ENCODE assay signal across 9 mouse cellular contexts in the genomic region with DNA sequence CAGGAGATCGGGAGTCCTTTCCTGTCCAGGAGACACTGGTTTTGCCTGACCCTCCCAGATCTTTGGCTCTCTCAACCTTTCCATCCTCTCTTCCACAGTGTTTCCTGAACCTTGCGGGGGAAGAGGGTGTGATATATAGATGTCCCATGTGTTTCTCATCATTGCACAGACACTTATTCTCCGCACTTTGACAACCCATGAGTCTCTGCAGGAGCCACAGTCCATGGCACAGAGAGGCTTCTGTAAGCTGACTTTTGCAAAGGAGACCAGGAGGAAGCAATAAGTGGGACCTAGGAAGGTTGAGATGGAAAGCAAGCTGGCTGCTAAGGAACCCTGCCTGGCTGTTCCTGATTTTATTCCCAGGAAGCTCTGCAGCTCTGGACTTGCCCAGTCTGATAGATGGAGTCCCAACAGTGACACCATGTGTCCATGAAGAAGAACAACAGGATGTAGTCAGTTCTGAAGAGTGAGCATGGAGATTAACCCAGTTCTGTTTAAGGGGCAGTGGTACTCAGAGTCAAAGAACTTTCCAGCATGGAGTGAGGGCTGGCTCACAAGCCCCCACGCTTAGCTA.
DNase-seq lines count a peak whose midpoint lies in the region; ATAC-seq and TF ChIP-seq lines count a peak whose summit lies in the region.
"Had no signal": no experiment of that assay in that cellular context is flagged by ENCODE, and none has a peak within 500 bp of the region (broad histone marks: within the 10 kb centered on the region; RNA-seq: fewer than 3 reads in every experiment).

No protein-coding gene starts in this region.

- no peak overlapping the region for H3K9ac ChIP-seq in liver, adult 2 months (ENCODE audit: low read depth, low read length)
- no peak overlapping the region for H3K9ac ChIP-seq in liver, embryonic 11.5 days (ENCODE audit: low read depth, low read length)
- no peak overlapping the region for H3K9ac ChIP-seq in forebrain, postnatal 0 days
- H3K9ac ChIP-seq: liver, embryonic 13.5 days had no signal

- H3K4me3 ChIP-seq in liver, adult 2 months (ENCODE audit: insufficient read depth, low read depth, low read length), result no peak overlapping the region
- H3K4me3 ChIP-seq in liver, embryonic 11.5 days (ENCODE audit: low read depth, low read length), result no peak overlapping the region
- no peak overlapping the region for H3K4me3 ChIP-seq in forebrain, postnatal 0 days (ENCODE audit: low read depth, low read length)
- H3K4me3 ChIP-seq: liver, embryonic 13.5 days had no signal

- no peak for TF ChIP-seq CTCF in liver, adult 2 months (IDR thresholded peaks at IDR 0.05; ENCODE audit: low read depth, low read length)
- peak; percentile 70; the same call in 1 of the 2 replicates for TF ChIP-seq CTCF in brain, embryonic 14.5 days (IDR thresholded peaks at IDR 0.05; ENCODE audit: borderline replicate concordance, extremely low read depth, insufficient read depth, insufficient read length)
- TF ChIP-seq CTCF in forebrain, postnatal 0 days (IDR thresholded peaks at IDR 0.05; ENCODE audit: low read depth), result peak; percentile 78

- no peaks in the 10 kb centered on the region for H3K36me3 ChIP-seq in liver, adult 2 months (ENCODE audit: control insufficient read depth, insufficient read depth, low read length)
- H3K36me3 ChIP-seq in liver, embryonic 11.5 days (ENCODE audit: control insufficient read depth, insufficient read depth, low read length), result no peaks in the 10 kb centered on the region
- no peaks in the 10 kb centered on the region for H3K36me3 ChIP-seq in forebrain, postnatal 0 days (ENCODE audit: insufficient read depth)
- H3K36me3 ChIP-seq: liver, embryonic 13.5 days had no signal

- no peaks in the 10 kb centered on the region for H3K79me2 ChIP-seq in liver, adult 2 months (ENCODE audit: control insufficient read depth, insufficient read depth, low read length)

- TF ChIP-seq POLR2A in liver, adult 2 months (IDR thresholded peaks at IDR 0.05; ENCODE audit: extremely low read depth, insufficient read depth, low read length), result no peak
- no peak for TF ChIP-seq POLR2A in brain, embryonic 14.5 days (IDR thresholded peaks at IDR 0.05; ENCODE audit: borderline replicate concordance, extremely low read depth, insufficient read depth, insufficient read length, poor library complexity, severe bottlenecking)

- peak; percentile 89 for ATAC-seq in frontal cortex, adult (ENCODE audit: low TSS enrichment)
- no peak for ATAC-seq in liver, embryonic 11.5 days (replicated peaks; ENCODE audit: low FRiP score)
- ATAC-seq in forebrain, postnatal 0 days, result peak; percentile 59; the same call in 1 of the 2 replicates
- ATAC-seq in megakaryocyte, adult 5-6 weeks (ENCODE audit: poor library complexity, severe bottlenecking), result no peak
- ATAC-seq in erythroblast, adult 5-6 weeks (replicated peaks; ENCODE audit: low FRiP score, poor library complexity, severe bottlenecking), result no peak

- no peak overlapping the region for H3K27ac ChIP-seq in liver, adult 2 months (replicated peaks; ENCODE audit: insufficient read depth, low read depth, low read length)
- H3K27ac ChIP-seq in liver, embryonic 11.5 days (ENCODE audit: low read depth, low read length), result no peak overlapping the region
- no peak overlapping the region for H3K27ac ChIP-seq in forebrain, postnatal 0 days (ENCODE audit: low read depth, low read length)
- H3K27ac ChIP-seq: liver, embryonic 13.5 days had no signal

- no peak for DNase-seq in frontal cortex, postnatal 25 days (ENCODE audit: low spot score in 2 of 2)
- DNase-seq in liver, adult 2 months (ENCODE audit: extremely low read depth, low read depth, low spot score), result peak; percentile 1
- DNase-seq in liver, embryonic 11.5 days (ENCODE audit: low spot score), result no peak
- DNase-seq in brain, embryonic 14.5 days (ENCODE audit: low read depth), result peak; percentile 88
- DNase-seq in forebrain, postnatal 0 days, result peak; percentile 58
- DNase-seq: liver, embryonic 13.5 days had no signal

- whole genome bisulfite sequencing in liver, adult 2 months, result 77% methylated on average over 4 of the region's 4 CpGs
- WGBS in liver, embryonic 11.5 days, result 62% methylated on average over 4 of the region's 4 CpGs
- WGBS in forebrain, postnatal 0 days, result 89% methylated on average over 4 of the region's 4 CpGs

- no peak overlapping the region for H3K4me2 ChIP-seq in liver, embryonic 11.5 days
- H3K4me2 ChIP-seq in forebrain, postnatal 0 days (ENCODE audit: low read depth), result no peak overlapping the region
- H3K4me2 ChIP-seq: liver, embryonic 13.5 days had no signal

- H3K4me1 ChIP-seq in liver, adult 2 months (ENCODE audit: control insufficient read depth, insufficient read depth, low read length), result no peaks in the 10 kb centered on the region
- H3K4me1 ChIP-seq in liver, embryonic 11.5 days (replicated peaks; ENCODE audit: control insufficient read depth, insufficient read depth, low read length), result no peaks in the 10 kb centered on the region
- H3K4me1 ChIP-seq in forebrain, postnatal 0 days (ENCODE audit: insufficient read depth), result no peaks in the 10 kb centered on the region
- H3K4me1 ChIP-seq: liver, embryonic 13.5 days had no signal

- no peaks in the 10 kb centered on the region for H3K9me3 ChIP-seq in liver, embryonic 11.5 days (ENCODE audit: control insufficient read depth, low read length)
- no peaks in the 10 kb centered on the region for H3K9me3 ChIP-seq in forebrain, postnatal 0 days (ENCODE audit: low read length)

- H3K27me3 ChIP-seq in liver, adult 2 months (ENCODE audit: control insufficient read depth, insufficient read depth, low read length), result no peaks in the 10 kb centered on the region
- no peaks in the 10 kb centered on the region for H3K27me3 ChIP-seq in liver, embryonic 11.5 days (replicated peaks; ENCODE audit: control insufficient read depth, insufficient read depth, low read length)
- no peaks in the 10 kb centered on the region for H3K27me3 ChIP-seq in forebrain, postnatal 0 days (ENCODE audit: insufficient read depth, low read length)
- H3K27me3 ChIP-seq: liver, embryonic 13.5 days had no signal

Comparison
In these comparisons a context has a peak if more than half of its experiments do, and no peak if none do; other contexts are left out.
1. DNase-seq: peak in liver, adult 2 months (single experiment), brain, embryonic 14.5 days (single experiment) and forebrain, postnatal 0 days (single experiment); none in frontal cortex, postnatal 25 days (0 of 2) and liver, embryonic 11.5 days (single experiment).
2. ATAC-seq: peak in frontal cortex, adult (single experiment) and forebrain, postnatal 0 days (single experiment); none in liver, embryonic 11.5 days (single experiment), megakaryocyte, adult 5-6 weeks (single experiment) and erythroblast, adult 5-6 weeks (single experiment).